Mouse (Mus musculus) midbrain, embryonic 10.5 days (tissue): ENCODE measurements around the gene Mpst. TPM values are rescaled to one million over a fixed set of nuclear protein-coding genes. Genes with fewer than 3 reads are reported as not detected.

Experiments
- DNase-seq: peaks from one replicate; pipeline ENCODE4 v3.0.0-alpha.2; 2017; ENCODE audit warnings: low spot score
- H3K27ac ChIP-seq: fragments of 300-500 bp; sonication (generic); replicated peaks from 2 replicates; pipeline ENCODE4 v1.5.1; 2016; ENCODE audit warnings: mild to moderate bottlenecking
- H3K27me3 ChIP-seq: fragments of 300-500 bp; sonication (generic); 2 replicates; pipeline ENCODE4 v1.6.1; 2016; ENCODE audit warnings: low read depth, mild to moderate bottlenecking; ENCODE audit not compliant: poor library complexity, severe bottlenecking
- H3K36me3 ChIP-seq: fragments of 300-500 bp; sonication (generic); 2 replicates; pipeline ENCODE4 v1.6.1; 2016; ENCODE audit warnings: mild to moderate bottlenecking, moderate library complexity
- H3K4me1 ChIP-seq: fragments of 300-500 bp; sonication (generic); 2 replicates; pipeline ENCODE4 v1.6.1; 2016
- H3K4me3 ChIP-seq: fragments of 300-500 bp; sonication (generic); 2 replicates; pipeline ENCODE4 v1.5.1; 2016; ENCODE audit warnings: mild to moderate bottlenecking, moderate library complexity
- H3K9me3 ChIP-seq: fragments of 300-500 bp; sonication (generic); replicated peaks from 2 replicates; pipeline ENCODE4 v1.6.1; 2016; ENCODE audit warnings: mild to moderate bottlenecking
- WGBS: fragments of 180-500 bp; shearing (Covaris S2); methylation state at CpG from one replicate; pipeline ENCODE4 v1.1.7; 2016; 5-methylcytosine and 5-hydroxymethylcytosine counted together
- polyA plus RNA-seq: library from polyadenylated mRNA; unstranded; fragments of >200 nt; fragmentation: Nextera tagmentation; extraction: Ambion mirVana; gene quantifications from 2 replicates; pipeline ENCODE4 v1.2.1, GENCODE M21; 2016

Gene Mpst
- polyA plus RNA-seq, 1 experiment from 2014 or later = 1.6 TPM

- peaks cover 3% of the 10 kb centered on the region; the same call in 1 of the 2 replicates for H3K27me3 ChIP-seq
- DNase-seq = no peak
- 0 out of 2 replicates have a peak, but pooled peaks cover 4% of the 10 kb centered on the region for H3K9me3 ChIP-seq
- H3K36me3 ChIP-seq = no peaks in the 10 kb centered on the region
- peaks cover 8% of the 10 kb centered on the region for H3K4me1 ChIP-seq
- WGBS = 89% methylated on average over 11 of the region's 11 CpGs
- no peak overlapping the region for H3K4me3 ChIP-seq
- H3K27ac ChIP-seq = no peak overlapping the region
Measured at GRCm38 (mm10) chr15:78383450-78384219, 22.6 kb upstream of the Mpst start.

GRCm38 (mm10) chr15:78384220-78385116, 21.7 kb upstream of the Mpst start:
- DNase-seq = no peak
- Histone ChIP-seq H3K27ac (no peak overlapping the region), H3K4me3 (no peak overlapping the region), H3K9me3 (0 out of 2 replicates have a peak, but pooled peaks cover under 1% of the 10 kb centered on the region), H3K4me1 (peaks cover 8% of the 10 kb centered on the region), H3K36me3 (no peaks in the 10 kb centered on the region), H3K27me3 (no peaks in the 10 kb centered on the region)
- 81% methylated on average over 7 of the region's 7 CpGs for WGBS

GRCm38 (mm10) chr15:78385564-78385963, 20.7 kb upstream of the Mpst start:
- no peak for DNase-seq
- H3K27me3 ChIP-seq = no peaks in the 10 kb centered on the region
- no peaks in the 10 kb centered on the region for H3K36me3 ChIP-seq
- H3K4me3 ChIP-seq = no peak overlapping the region
- H3K4me1 ChIP-seq = peaks cover 8% of the 10 kb centered on the region
- WGBS = 92% methylated on average over 1 of the region's 1 CpGs
- H3K27ac ChIP-seq = no peak overlapping the region
- no peaks in the 10 kb centered on the region for H3K9me3 ChIP-seq

GRCm38 (mm10) chr15:78390855-78391254, 15.4 kb upstream of the Mpst start:
- no peak for DNase-seq
- H3K36me3 ChIP-seq = no peaks in the 10 kb centered on the region
- H3K4me1 ChIP-seq = peaks cover 10% of the 10 kb centered on the region
- H3K27me3 ChIP-seq = no peaks in the 10 kb centered on the region
- H3K4me3 ChIP-seq = no peak overlapping the region
- H3K27ac ChIP-seq = no peak overlapping the region
- H3K9me3 ChIP-seq = no peaks in the 10 kb centered on the region
- WGBS = 85% methylated on average over 3 of the region's 3 CpGs

DNA sequence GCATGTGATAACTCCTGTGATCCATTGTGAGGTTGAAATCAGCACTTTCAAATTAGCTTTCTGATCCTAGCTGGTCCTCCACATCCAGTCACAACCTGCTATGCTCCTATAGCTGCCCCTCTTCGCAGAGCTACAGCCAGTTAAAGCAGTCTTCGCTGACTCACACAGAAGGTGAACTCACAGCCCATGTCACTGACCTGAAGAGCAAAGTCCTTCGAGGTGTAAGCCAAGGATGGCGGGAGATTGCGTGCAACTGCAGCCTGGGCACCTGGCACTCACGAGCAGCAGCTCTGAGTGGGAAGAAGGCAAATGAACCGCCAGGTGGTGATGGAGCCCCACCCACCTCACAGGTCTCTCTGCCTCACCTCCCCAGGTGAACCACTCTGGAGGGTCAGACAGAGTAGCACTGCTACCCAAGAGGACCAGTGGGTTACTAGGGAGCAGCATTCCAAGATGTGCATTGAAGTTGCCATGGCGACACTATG, 10.7 kb upstream of the Mpst start, which contains the start of gene Tex33:
Tex33 (minus strand) TSS at position 435 of the 485 bp plus-strand sequence.
- no peak within 1 kb of the TSS for H3K27ac ChIP-seq
- no peaks in the 10 kb centered on the region for H3K9me3 ChIP-seq
- H3K36me3 ChIP-seq = no peaks in the 10 kb centered on the region
- no peaks in the 10 kb centered on the region for H3K27me3 ChIP-seq
- no peak for DNase-seq
- 86% methylated on average over 8 of the region's 8 CpGs for WGBS
- peaks cover 7% of the 10 kb centered on the region for H3K4me1 ChIP-seq
- no peak within 1 kb of the TSS for H3K4me3 ChIP-seq

- WGBS = 90% methylated on average over 6 of the region's 6 CpGs
- no peaks in the 10 kb centered on the region for H3K36me3 ChIP-seq
- 0 out of 2 replicates have a peak overlapping the region, but pooled peaks have one; percentile 23 for H3K27ac ChIP-seq
- peaks cover 11% of the 10 kb centered on the region for H3K27me3 ChIP-seq
- DNase-seq = no peak
- H3K9me3 ChIP-seq = no peaks in the 10 kb centered on the region
- H3K4me3 ChIP-seq = no peak overlapping the region
- H3K4me1 ChIP-seq = peaks cover 36% of the 10 kb centered on the region
Measured at GRCm38 (mm10) chr15:78401345-78401744, 4.9 kb upstream of the Mpst start.

DNA sequence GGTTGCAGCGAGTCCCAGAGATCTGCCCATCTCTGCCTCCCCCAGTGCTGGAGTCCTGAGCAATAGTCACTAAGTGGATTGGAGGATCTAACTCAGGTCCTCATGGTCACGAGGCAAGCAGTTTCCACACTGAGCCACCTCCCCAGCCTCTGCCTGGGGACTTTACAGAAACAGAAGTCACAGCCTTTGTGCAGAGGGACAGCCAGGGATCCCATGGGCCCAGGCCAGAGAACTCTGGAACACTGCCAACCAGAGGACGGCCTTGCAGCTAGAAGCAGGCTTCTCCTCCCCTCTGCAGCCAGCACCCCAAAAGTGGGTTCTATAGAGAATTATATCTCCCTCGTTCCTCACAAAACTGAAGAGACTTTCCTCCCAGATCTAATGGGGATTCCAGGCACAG, 4.3 kb upstream of the Mpst start:
- no peak overlapping the region for H3K27ac ChIP-seq
- 86% methylated on average over 4 of the region's 4 CpGs for WGBS
- H3K4me1 ChIP-seq = peaks cover 41% of the 10 kb centered on the region
- DNase-seq = no peak
- no peak overlapping the region for H3K4me3 ChIP-seq
- peaks cover 11% of the 10 kb centered on the region for H3K27me3 ChIP-seq
- no peaks in the 10 kb centered on the region for H3K36me3 ChIP-seq
- H3K9me3 ChIP-seq = no peaks in the 10 kb centered on the region

DNA sequence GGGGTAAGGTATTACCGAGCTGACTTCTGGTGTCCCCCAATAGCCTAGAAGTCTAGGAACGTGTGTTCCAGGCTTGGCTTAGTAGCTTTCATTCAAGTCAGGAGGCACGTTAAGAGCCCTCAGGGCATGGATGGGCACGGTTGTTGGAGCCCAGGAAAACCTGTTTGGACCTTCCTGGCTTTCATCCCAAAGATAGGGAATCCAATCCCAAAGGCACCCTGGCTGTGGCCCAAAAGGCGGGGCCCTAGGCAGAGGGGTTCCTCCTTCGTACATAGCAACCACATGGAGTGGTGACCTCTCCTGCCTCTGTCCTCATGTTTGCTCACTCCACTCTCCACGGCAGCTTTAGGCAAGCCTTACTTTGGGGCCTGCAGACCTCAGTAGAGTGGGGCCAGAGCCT, 3.8 kb upstream of the Mpst start:
- Histone ChIP-seq H3K4me3 (no peak overlapping the region), H3K27ac (no peak overlapping the region), H3K27me3 (peaks cover 12% of the 10 kb centered on the region), H3K36me3 (no peaks in the 10 kb centered on the region), H3K9me3 (no peaks in the 10 kb centered on the region), H3K4me1 (peaks cover 46% of the 10 kb centered on the region)
- DNase-seq = no peak
- 88% methylated on average over 7 of the region's 7 CpGs for WGBS

DNA sequence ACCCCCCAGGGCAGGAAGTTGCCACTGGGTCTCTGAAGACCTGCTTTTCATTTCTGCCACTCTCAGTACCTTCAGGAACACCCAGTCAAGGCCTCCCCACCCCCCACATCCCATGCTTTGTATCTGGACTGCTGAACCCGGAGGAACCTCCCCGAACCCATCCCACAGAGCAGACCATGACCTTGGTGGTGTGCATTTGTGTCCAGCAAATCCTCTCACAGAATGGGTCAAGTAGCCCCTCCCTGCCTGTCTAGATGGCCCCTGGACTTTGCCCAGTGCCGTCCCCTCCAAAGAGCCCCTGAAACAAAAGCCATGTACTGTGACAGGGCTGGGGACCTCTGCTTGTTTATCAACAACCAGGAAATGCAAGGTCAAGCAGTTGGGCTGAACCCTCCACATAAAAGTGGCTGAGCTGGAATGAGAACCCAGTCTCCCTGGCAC, 2.9 kb upstream of the Mpst start:
- Histone ChIP-seq H3K36me3 (no peaks in the 10 kb centered on the region), H3K27ac (peak overlapping the region; percentile 49), H3K4me1 (peaks cover 55% of the 10 kb centered on the region)

GRCm38 (mm10) chr15:78403896-78404295, 2.3 kb upstream of the Mpst start:
- no peaks in the 10 kb centered on the region for H3K9me3 ChIP-seq
- no peak overlapping the region for H3K4me3 ChIP-seq
- H3K27ac ChIP-seq = peak overlapping the region; percentile 49; the same call in 1 of the 2 replicates
- no peak for DNase-seq
- H3K36me3 ChIP-seq = no peaks in the 10 kb centered on the region
- peaks cover 27% of the 10 kb centered on the region for H3K27me3 ChIP-seq
- WGBS = 95% methylated on average over 1 of the region's 1 CpGs
- H3K4me1 ChIP-seq = peaks cover 61% of the 10 kb centered on the region

More for the DNA sequence above, 2.9 kb upstream of the Mpst start:
- DNase-seq = no peak
- Histone ChIP-seq H3K9me3 (no peaks in the 10 kb centered on the region), H3K4me3 (no peak overlapping the region), H3K27me3 (peaks cover 21% of the 10 kb centered on the region)
- 58% methylated on average over 3 of the region's 3 CpGs for WGBS

DNA sequence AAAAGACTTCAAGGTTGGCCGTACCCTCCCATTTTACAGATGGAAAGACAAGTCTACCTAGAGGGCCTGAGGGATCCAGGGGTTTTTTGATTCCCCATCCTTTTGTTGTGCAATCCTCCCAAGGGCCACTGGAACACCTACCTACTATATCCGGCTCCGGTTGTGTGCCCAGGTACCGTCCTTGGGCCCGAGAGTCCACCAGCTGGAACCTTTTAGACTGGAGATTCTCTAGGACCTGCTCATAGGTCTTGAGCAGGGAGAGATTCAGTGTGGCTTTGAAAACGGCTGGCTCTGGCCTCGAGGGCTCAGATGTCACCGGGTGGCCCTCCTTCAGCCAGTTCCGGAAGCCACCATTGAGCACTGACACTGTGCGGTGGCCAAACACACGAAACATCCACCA, 1.1 kb upstream of the Mpst start:
- H3K36me3 ChIP-seq = no peaks in the 10 kb centered on the region
- peak overlapping the region; percentile 78 for H3K4me3 ChIP-seq
- H3K27ac ChIP-seq = peak overlapping the region; percentile 95
- no peak for DNase-seq
- H3K9me3 ChIP-seq = no peaks in the 10 kb centered on the region
- H3K4me1 ChIP-seq = peaks cover 71% of the 10 kb centered on the region
- WGBS = 57% methylated on average over 11 of the region's 11 CpGs
- H3K27me3 ChIP-seq = peaks cover 39% of the 10 kb centered on the region

GRCm38 (mm10) chr15:78405517-78406211, 552 bp upstream of the Mpst start, which contains the start of gene Tst:
Gene Tst (minus strand): TSS chr15:78405907.
- Histone ChIP-seq H3K4me1 (peaks cover 76% of the 10 kb centered on the region), H3K27ac (peak within 1 kb of the TSS; percentile 95), H3K27me3 (peaks cover 45% of the 10 kb centered on the region), H3K36me3 (no peaks in the 10 kb centered on the region), H3K9me3 (no peaks in the 10 kb centered on the region), H3K4me3 (peak within 1 kb of the TSS; percentile 78)
- peak; percentile 76 for DNase-seq
- 3% methylated on average over 34 of the region's 34 CpGs for WGBS
